Mouse (Mus musculus): ENCODE measurements at regions not wholly inside any gene's neighbourhood (a gene's known extent, or its start where the extent isn't known, plus 50 kb on each side); places are given as distances from the start of the nearest gene placed in this dataset.

DNA sequence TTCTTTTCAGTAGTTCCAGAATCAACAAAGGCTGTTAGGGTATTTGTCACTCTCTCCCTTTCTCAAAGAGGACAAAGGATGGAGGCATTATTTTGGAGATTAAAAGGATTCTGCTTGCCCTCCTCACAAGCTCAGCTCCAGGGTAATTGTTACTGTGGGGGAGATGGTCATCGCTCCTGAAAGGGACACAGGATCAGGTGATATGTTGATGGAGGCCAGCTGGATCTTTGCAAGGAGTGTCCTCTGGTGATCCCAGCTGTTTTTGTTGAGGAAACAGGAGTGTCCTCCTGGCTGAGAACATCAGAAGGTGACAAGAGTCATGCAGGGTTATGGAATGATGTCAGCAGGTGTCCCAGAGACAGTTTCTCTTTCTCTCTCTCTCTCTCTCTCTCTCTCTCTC lies 119.7 kb downstream of the Cd83 start:
- TF ChIP-seq CTCF (IDR thresholded peaks at IDR 0.05; ENCODE audit: borderline replicate concordance, insufficient read depth, low read depth, low read length) = no peak
- no peak for TF ChIP-seq POLR2A (IDR thresholded peaks at IDR 0.05; ENCODE audit: borderline replicate concordance, insufficient read depth, low read length)

Measured in cerebellum, adult 2 months (tissue).